Mouse (Mus musculus): ENCODE measurements at regions not wholly inside any gene's neighbourhood (a gene's known extent, or its start where the extent isn't known, plus 50 kb on each side); places are given as distances from the start of the nearest gene placed in this dataset.
A peak's percentile ranks its signal among the peaks of the same experiment; 100 is the strongest.

DNA sequence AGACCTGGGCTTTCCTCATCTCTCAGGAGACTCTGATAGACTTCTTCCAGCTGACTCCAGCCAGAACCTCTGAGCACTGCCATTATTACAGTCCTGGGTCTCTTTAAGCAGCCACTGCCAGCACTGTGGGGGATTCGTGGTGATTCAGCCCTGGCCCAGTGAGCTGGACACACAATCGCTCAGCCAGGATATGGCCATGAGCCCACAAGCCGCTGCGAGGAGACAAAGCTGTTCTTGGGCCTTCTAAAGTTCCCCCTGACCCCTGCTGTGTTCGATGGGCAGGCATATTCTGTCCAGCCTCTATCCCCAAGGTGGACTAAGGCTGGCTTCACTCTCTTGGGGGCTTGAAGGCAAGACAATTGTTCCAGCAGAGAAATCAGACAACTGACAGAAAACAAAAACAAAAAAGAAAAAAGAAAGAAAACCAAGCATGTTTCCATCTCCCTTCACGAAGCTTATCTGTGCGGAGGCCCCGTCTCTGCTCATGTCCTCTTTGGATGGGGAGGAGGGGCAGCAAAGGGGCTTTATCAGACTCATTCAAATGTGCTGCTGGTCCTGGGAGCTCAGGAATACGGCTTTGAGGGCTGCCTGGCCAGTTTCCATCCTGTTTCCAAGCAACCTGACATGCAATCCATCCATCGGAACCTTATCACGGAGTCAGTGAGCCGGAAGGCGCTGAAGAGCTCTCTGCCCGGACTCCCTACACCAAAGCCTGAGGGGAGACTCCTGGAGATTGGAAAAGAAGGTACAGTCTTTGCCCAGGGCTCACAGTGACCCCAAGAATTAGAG, 362.0 kb downstream of the Sox9 start:
- H3K27me3 ChIP-seq (ENCODE audit: insufficient read depth, low read length), result no peaks in the 10 kb centered on the region
- no peaks in the 10 kb centered on the region for H3K36me3 ChIP-seq (ENCODE audit: insufficient read depth)
- ATAC-seq (ENCODE audit: insufficient read depth) (peak; percentile 77), DNase-seq (peak; percentile 83)
- peak overlapping the region; percentile 42; the same call in 1 of the 2 replicates for H3K27ac ChIP-seq (ENCODE audit: low read depth)
- no peaks in the 10 kb centered on the region for H3K9me3 ChIP-seq (ENCODE audit: low read depth, low read length)
- peak overlapping the region; percentile 26; the same call in 1 of the 2 replicates for H3K4me2 ChIP-seq
- no peak for TF ChIP-seq CTCF (IDR thresholded peaks at IDR 0.05; ENCODE audit: low read depth)
- H3K4me1 ChIP-seq (ENCODE audit: insufficient read depth), result peaks cover 27% of the 10 kb centered on the region
- H3K9ac ChIP-seq, result no peak overlapping the region
- 18% methylated on average over 14 of the region's 14 CpGs for WGBS
- H3K4me3 ChIP-seq (ENCODE audit: low read depth, low read length), result no peak overlapping the region

DNA sequence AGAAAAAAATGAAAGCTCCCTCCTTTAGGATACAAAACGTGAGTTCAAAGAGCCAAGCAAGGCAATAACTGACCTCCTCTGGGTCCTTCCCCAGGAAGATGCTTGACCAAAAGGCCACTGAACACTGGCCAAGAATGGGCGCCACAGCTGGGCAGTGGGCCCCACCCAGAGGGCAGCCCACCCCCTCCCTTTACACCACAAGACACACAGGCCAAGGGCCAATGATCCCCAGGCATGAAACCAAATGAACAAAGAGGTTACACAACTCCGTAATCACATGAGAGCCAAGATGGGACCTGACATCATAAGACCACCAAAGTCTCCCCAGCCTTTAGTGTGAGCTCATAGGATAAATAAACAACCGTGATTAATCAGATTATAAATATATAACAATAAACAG, 363.7 kb downstream of the Sox9 start:
- H3K36me3 ChIP-seq (ENCODE audit: insufficient read depth), result no peaks in the 10 kb centered on the region
- 77% methylated on average over 4 of the region's 4 CpGs for WGBS
- no peak overlapping the region for H3K4me3 ChIP-seq (ENCODE audit: low read depth, low read length)
- no peak for DNase-seq
- H3K27me3 ChIP-seq (ENCODE audit: insufficient read depth, low read length), result no peaks in the 10 kb centered on the region
- H3K9me3 ChIP-seq (ENCODE audit: low read depth, low read length), result no peaks in the 10 kb centered on the region
- no peak overlapping the region for H3K4me2 ChIP-seq
- H3K27ac ChIP-seq (ENCODE audit: low read depth), result no peak overlapping the region
- no peak for ATAC-seq (ENCODE audit: insufficient read depth)
- H3K9ac ChIP-seq, result no peak overlapping the region
- TF ChIP-seq CTCF (IDR thresholded peaks at IDR 0.05; ENCODE audit: low read depth), result no peak
- peaks cover 27% of the 10 kb centered on the region for H3K4me1 ChIP-seq (ENCODE audit: insufficient read depth)

DNA sequence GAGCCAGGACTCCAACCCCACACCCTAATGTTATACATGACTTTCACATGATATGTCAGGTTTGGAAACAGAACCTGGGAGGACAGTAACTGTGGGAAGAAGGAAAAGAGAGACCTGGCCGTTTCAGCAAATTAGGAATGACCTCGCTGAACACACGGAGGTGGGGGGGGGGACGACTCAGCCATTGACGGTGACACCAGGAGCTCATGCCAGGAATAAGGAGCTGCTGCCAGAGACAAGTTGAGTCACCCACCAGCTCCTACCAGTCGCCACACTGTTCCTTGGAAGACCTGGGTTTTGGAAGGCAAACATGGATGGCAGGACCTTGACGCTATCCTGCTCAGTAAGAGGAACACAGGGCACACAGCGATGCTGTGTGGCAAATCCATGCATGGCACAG, 364.7 kb downstream of the Sox9 start:
- no peak for DNase-seq
- ATAC-seq (ENCODE audit: insufficient read depth), result no peak

DNA sequence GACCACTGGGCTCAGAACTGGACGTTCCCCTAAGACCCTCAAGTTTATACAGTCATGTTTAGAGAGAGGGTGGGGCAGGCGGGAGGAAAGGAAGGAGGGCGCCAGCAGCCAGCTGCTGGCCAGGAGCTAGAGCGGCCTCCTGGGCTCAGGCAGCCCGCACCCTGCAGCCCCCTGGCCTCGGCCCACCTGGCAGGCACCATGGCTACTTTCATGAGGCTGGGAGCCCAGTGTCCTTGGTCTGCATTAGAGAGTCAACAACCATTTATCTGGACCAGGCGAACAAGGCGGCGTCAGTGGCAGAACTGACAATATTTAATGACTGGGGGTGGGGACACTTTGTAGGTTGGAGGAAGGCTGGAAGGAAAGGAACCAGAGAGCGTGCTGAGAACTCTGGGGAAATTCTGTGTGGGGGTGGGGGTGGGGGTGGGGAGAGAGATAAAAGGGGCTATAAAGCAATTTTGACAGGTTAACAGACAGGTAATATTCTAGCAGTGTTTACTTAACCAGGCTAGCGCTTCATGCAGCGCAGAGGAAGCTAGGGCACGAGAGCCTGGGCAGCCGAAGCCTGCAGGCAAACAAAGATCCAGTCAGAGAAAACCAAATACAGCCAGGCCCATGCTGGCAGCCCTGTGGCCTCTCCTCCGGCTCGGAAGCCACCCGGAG, 365.6 kb downstream of the Sox9 start:
- H3K36me3 ChIP-seq (ENCODE audit: insufficient read depth), result no peaks in the 10 kb centered on the region
- 26% methylated on average over 17 of the region's 17 CpGs for WGBS
- peak; percentile 32 for DNase-seq
- TF ChIP-seq CTCF (IDR thresholded peaks at IDR 0.05; ENCODE audit: low read depth), result no peak
- no peak for ATAC-seq (ENCODE audit: insufficient read depth)
- H3K9me3 ChIP-seq (ENCODE audit: low read depth, low read length), result no peaks in the 10 kb centered on the region
- no peaks in the 10 kb centered on the region for H3K27me3 ChIP-seq (ENCODE audit: insufficient read depth, low read length)
- H3K4me2 ChIP-seq, result peak overlapping the region; percentile 43
- no peak overlapping the region for H3K4me3 ChIP-seq (ENCODE audit: low read depth, low read length)
- peak overlapping the region; percentile 52; the same call in 1 of the 2 replicates for H3K27ac ChIP-seq (ENCODE audit: low read depth)
- H3K4me1 ChIP-seq (ENCODE audit: insufficient read depth), result peaks cover 27% of the 10 kb centered on the region
- H3K9ac ChIP-seq, result no peak overlapping the region

More for the DNA sequence above, 364.7 kb downstream of the Sox9 start:
- H3K36me3 ChIP-seq (ENCODE audit: insufficient read depth), result no peaks in the 10 kb centered on the region
- H3K4me3 ChIP-seq (ENCODE audit: low read depth, low read length), result no peak overlapping the region
- H3K4me2 ChIP-seq, result no peak overlapping the region
- H3K9me3 ChIP-seq (ENCODE audit: low read depth, low read length), result no peaks in the 10 kb centered on the region
- H3K27me3 ChIP-seq (ENCODE audit: insufficient read depth, low read length), result no peaks in the 10 kb centered on the region
- WGBS, result 83% methylated on average over 8 of the region's 8 CpGs
- H3K9ac ChIP-seq, result no peak overlapping the region
- TF ChIP-seq CTCF (IDR thresholded peaks at IDR 0.05; ENCODE audit: low read depth), result no peak
- H3K27ac ChIP-seq (ENCODE audit: low read depth), result no peak overlapping the region
- H3K4me1 ChIP-seq (ENCODE audit: insufficient read depth), result peaks cover 27% of the 10 kb centered on the region

DNA sequence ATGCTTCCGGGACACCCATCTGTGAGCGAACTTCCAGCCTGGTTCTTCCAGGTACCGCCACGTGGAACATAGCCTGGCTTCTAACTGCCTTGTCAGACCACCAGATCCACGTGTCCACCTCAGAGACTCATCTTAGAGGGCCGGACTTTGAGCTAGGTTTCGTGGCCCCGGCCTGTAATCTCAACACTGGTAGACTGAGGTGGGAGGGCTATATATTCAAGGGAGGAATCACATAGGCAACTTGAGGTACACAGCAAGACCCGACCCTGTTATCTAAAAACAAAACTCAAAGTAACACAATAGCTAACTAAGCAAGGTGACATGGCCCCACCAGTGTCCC, 366.1 kb downstream of the Sox9 start:
- no peak for TF ChIP-seq CTCF (IDR thresholded peaks at IDR 0.05; ENCODE audit: low read depth)
- no peaks in the 10 kb centered on the region for H3K27me3 ChIP-seq (ENCODE audit: insufficient read depth, low read length)
- H3K4me2 ChIP-seq, result peak overlapping the region; percentile 43
- no peaks in the 10 kb centered on the region for H3K36me3 ChIP-seq (ENCODE audit: insufficient read depth)
- peak overlapping the region; percentile 52; the same call in 1 of the 2 replicates for H3K27ac ChIP-seq (ENCODE audit: low read depth)
- DNase-seq (no peak), ATAC-seq (ENCODE audit: insufficient read depth) (no peak)
- no peaks in the 10 kb centered on the region for H3K9me3 ChIP-seq (ENCODE audit: low read depth, low read length)
- 65% methylated on average over 9 of the region's 9 CpGs for WGBS
- H3K4me1 ChIP-seq (ENCODE audit: insufficient read depth), result peaks cover 23% of the 10 kb centered on the region
- H3K4me3 ChIP-seq (ENCODE audit: low read depth, low read length), result no peak overlapping the region
- no peak overlapping the region for H3K9ac ChIP-seq

DNA sequence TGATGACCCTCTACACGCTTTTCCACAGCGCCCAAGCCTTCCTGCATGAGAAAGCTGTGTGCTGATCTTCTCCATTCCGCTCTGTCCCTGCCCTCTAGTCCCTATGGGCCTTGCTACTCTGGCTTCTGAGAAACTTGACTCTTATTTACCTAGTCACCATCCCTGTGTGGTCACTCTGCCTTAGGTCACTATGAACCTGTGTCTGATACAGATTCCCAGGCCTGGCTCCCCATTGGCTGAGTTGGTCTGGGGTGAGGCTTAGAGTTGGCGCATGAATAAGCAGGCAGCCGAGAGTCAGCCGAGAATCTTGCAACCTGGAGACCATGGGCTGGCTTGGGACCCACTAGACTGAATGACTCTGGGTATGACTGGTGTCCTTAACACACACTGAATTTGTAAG, 373.5 kb downstream of the Sox9 start:
- no peak for ATAC-seq (ENCODE audit: insufficient read depth)
- WGBS, result 86% methylated on average over 6 of the region's 6 CpGs

DNA sequence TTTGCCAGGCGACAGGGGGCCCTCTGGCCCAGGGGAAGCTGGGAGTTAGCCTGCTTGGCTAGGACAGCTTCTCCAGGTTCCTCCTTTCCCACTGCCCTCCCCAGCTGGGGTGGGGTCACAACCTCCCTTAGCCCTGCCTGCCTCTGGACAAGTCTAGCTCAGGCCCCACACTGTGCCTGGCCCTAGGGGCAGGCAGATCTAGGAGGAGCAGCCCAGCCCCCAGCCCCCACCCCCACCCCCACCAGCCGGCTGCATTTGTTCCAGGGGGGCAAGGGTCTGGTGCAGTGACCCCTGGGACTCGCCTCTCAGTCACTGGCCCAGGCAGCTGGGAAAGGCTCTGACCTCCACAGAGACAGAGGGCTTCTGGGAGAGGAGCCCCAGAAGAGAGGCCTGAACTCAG, 381.9 kb downstream of the Sox9 start:
- H3K36me3 ChIP-seq (ENCODE audit: insufficient read depth), result no peaks in the 10 kb centered on the region
- 48% methylated on average over 3 of the region's 3 CpGs for WGBS
- H3K27ac ChIP-seq (ENCODE audit: low read depth), result no peak overlapping the region; the same call in 1 of the 2 replicates
- H3K4me3 ChIP-seq (ENCODE audit: low read depth, low read length), result no peak overlapping the region
- peaks cover 10% of the 10 kb centered on the region for H3K4me1 ChIP-seq (ENCODE audit: insufficient read depth)
- ATAC-seq (ENCODE audit: insufficient read depth), result no peak
- H3K27me3 ChIP-seq (ENCODE audit: insufficient read depth, low read length), result no peaks in the 10 kb centered on the region
- no peak for TF ChIP-seq CTCF (IDR thresholded peaks at IDR 0.05; ENCODE audit: low read depth)
- H3K9ac ChIP-seq, result no peak overlapping the region
- DNase-seq, result no peak
- H3K9me3 ChIP-seq (ENCODE audit: low read depth, low read length), result no peaks in the 10 kb centered on the region
- no peak overlapping the region; the same call in 1 of the 2 replicates for H3K4me2 ChIP-seq

More for the DNA sequence above, 373.5 kb downstream of the Sox9 start:
- Histone ChIP-seq H3K36me3 (ENCODE audit: insufficient read depth) (no peaks in the 10 kb centered on the region), H3K27me3 (ENCODE audit: insufficient read depth, low read length) (no peaks in the 10 kb centered on the region), H3K9me3 (ENCODE audit: low read depth, low read length) (no peaks in the 10 kb centered on the region), H3K4me3 (ENCODE audit: low read depth, low read length) (no peak overlapping the region), H3K4me2 (no peak overlapping the region), H3K4me1 (ENCODE audit: insufficient read depth) (peaks cover 5% of the 10 kb centered on the region; the same call in 1 of the 2 replicates), H3K9ac (no peak overlapping the region), H3K27ac (ENCODE audit: low read depth) (no peak overlapping the region)
- no peak for DNase-seq
- TF ChIP-seq CTCF (IDR thresholded peaks at IDR 0.05; ENCODE audit: low read depth), result no peak

All from lung, embryonic 14.5 days (tissue).